Mouse (Mus musculus): Measurements from ENCODE around the gene Ids.

- no peak for TF ChIP-seq CTCF (IDR thresholded peaks at IDR 0.05; ENCODE audit: extremely low read depth, insufficient read depth, insufficient read length, insufficient replicate concordance)
- TF ChIP-seq POLR2A (IDR thresholded peaks at IDR 0.05; ENCODE audit: low read depth, low read length), result no peak
These were observed 21.1 kb upstream of the Ids start for GRCm38 (mm10) chrX:70385962-70386351.

Measured in spleen, adult 2 months (tissue).